In the genomic region with DNA sequence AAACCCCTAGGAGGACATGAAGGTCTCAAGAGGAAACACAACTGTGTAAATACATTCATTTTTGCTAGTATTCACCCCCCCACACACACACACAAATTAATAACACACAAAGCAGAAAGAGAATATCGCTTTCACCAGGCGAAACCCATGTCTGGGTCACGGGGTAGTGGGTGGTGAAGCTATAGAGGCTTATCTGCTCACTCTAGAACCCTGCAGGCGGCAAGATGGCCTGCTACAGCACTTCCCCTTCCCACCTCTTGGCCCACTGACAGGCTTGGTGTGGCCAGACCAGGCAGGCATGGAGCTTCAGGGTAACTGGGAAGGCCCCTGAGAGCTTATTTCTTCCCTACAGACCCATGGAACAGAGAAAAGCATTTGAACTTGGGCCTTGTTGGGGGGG, we compare ENCODE assay signal across 25 mouse cellular contexts.
DNase-seq lines count a peak whose midpoint lies in the region; ATAC-seq lines count a peak whose summit lies in the region.
"Had no signal": no experiment of that assay in that cellular context is flagged by ENCODE, and none has a peak within 500 bp of the region (broad histone marks: within the 10 kb centered on the region; RNA-seq: fewer than 3 reads in every experiment).

No protein-coding gene starts in this region.

- no peak overlapping the region for H3K4me2 ChIP-seq in liver, embryonic 11.5 days
- no peak overlapping the region for H3K4me2 ChIP-seq in neural tube, embryonic 14.5 days (ENCODE audit: low read depth, low read length)
- H3K4me2 ChIP-seq: embryonic facial prominence, embryonic 12.5 days; embryonic facial prominence, embryonic 15.5 days; heart, embryonic 13.5 days; hindbrain, embryonic 12.5 days; hindbrain, embryonic 15.5 days had no signal

- 47% methylated on average over 4 of the region's 4 CpGs for WGBS in liver, embryonic 11.5 days
- 85% methylated on average over 4 of the region's 4 CpGs for WGBS in neural tube, embryonic 14.5 days

- peaks cover 3% of the 10 kb centered on the region; the same call in 1 of the 2 replicates for H3K27me3 ChIP-seq in liver, embryonic 11.5 days (replicated peaks; ENCODE audit: control insufficient read depth, insufficient read depth, low read length)
- H3K27me3 ChIP-seq in neural tube, embryonic 14.5 days (ENCODE audit: control insufficient read depth, insufficient read depth, low read length): no peaks in the 10 kb centered on the region
- H3K27me3 ChIP-seq: embryonic facial prominence, embryonic 12.5 days; embryonic facial prominence, embryonic 15.5 days; hindbrain, embryonic 12.5 days; hindbrain, embryonic 15.5 days had no signal

- no peak overlapping the region for H3K4me3 ChIP-seq in liver, embryonic 11.5 days (ENCODE audit: low read depth, low read length)
- H3K4me3 ChIP-seq in neural tube, embryonic 14.5 days (ENCODE audit: low read depth, low read length): no peak overlapping the region
- H3K4me3 ChIP-seq: embryonic facial prominence, embryonic 12.5 days; embryonic facial prominence, embryonic 15.5 days; gastrocnemius, adult 2 months; heart, embryonic 13.5 days; hindbrain, embryonic 12.5 days; hindbrain, embryonic 15.5 days had no signal

- no peak overlapping the region for H3K9ac ChIP-seq in liver, embryonic 11.5 days (ENCODE audit: low read depth, low read length)
- no peak overlapping the region for H3K9ac ChIP-seq in neural tube, embryonic 14.5 days (replicated peaks; ENCODE audit: low read depth, low read length)
- H3K9ac ChIP-seq: embryonic facial prominence, embryonic 12.5 days; embryonic facial prominence, embryonic 15.5 days; forebrain, postnatal 0 days; heart, embryonic 13.5 days; hindbrain, embryonic 12.5 days; hindbrain, embryonic 15.5 days had no signal

- DNase-seq in liver, embryonic 11.5 days (ENCODE audit: low spot score): no peak
- no peak for DNase-seq in liver
- DNase-seq in neural tube, embryonic 10.5 days (ENCODE audit: extremely low spot score, low spot score): no peak
- no peak for DNase-seq in right cerebral cortex, postnatal 14 days
- DNase-seq: B cell, adult 2 months; cerebellum, adult 11-12 months; cerebellum, adult 8-10 months; cerebellum, postnatal 10 days; cerebellum, postnatal 36 days; forebrain, postnatal 0 days; gastrocnemius, adult 2 months; gastrocnemius, postnatal 14 days; heart, adult 18-20 months; heart, postnatal 14 days; heart, postnatal 4 days had no signal

- no peaks in the 10 kb centered on the region for H3K36me3 ChIP-seq in liver, embryonic 11.5 days (ENCODE audit: control insufficient read depth, insufficient read depth, low read length)
- no peaks in the 10 kb centered on the region for H3K36me3 ChIP-seq in neural tube, embryonic 14.5 days (ENCODE audit: control insufficient read depth, insufficient read depth, low read length)
- H3K36me3 ChIP-seq: embryonic facial prominence, embryonic 12.5 days; embryonic facial prominence, embryonic 15.5 days; heart, embryonic 13.5 days; hindbrain, embryonic 12.5 days; hindbrain, embryonic 15.5 days had no signal

- H3K9me3 ChIP-seq in liver, embryonic 11.5 days (ENCODE audit: control insufficient read depth, low read length): no peaks in the 10 kb centered on the region
- no peaks in the 10 kb centered on the region for H3K9me3 ChIP-seq in neural tube, embryonic 14.5 days (ENCODE audit: control insufficient read depth, low read length)
- H3K9me3 ChIP-seq: embryonic facial prominence, embryonic 12.5 days; embryonic facial prominence, embryonic 15.5 days; heart, embryonic 13.5 days; hindbrain, embryonic 12.5 days; hindbrain, embryonic 15.5 days had no signal

- no peak overlapping the region for H3K27ac ChIP-seq in liver, embryonic 11.5 days (ENCODE audit: low read depth, low read length)
- H3K27ac ChIP-seq in neural tube, embryonic 14.5 days (ENCODE audit: low read depth, low read length): 0 out of 2 replicates have a peak overlapping the region, but pooled peaks have one; percentile 5
- H3K27ac ChIP-seq: embryonic facial prominence, embryonic 12.5 days; embryonic facial prominence, embryonic 15.5 days; gastrocnemius, adult 2 months; heart, embryonic 13.5 days; hindbrain, embryonic 12.5 days; hindbrain, embryonic 15.5 days had no signal

- peak; percentile 51; the same call in 1 of the 2 replicates for ATAC-seq in liver, embryonic 11.5 days (replicated peaks; ENCODE audit: low FRiP score)
- ATAC-seq in neural tube, embryonic 14.5 days (ENCODE audit: low read depth): no peak
- peak; percentile 74 for ATAC-seq in common myeloid progenitor, adult 5-6 weeks (replicated peaks; ENCODE audit: low read depth, poor library complexity, severe bottlenecking)
- peak; percentile 62 for ATAC-seq in megakaryocyte-erythroid progenitor cell, adult 5-6 weeks (replicated peaks; ENCODE audit: low FRiP score, low TSS enrichment, poor library complexity, severe bottlenecking)
- no peak for ATAC-seq in activated CD4-positive, CD25-positive, alpha-beta regulatory T cell, adult 4 months
- ATAC-seq: forebrain, embryonic 14.5 days; forebrain, postnatal 0 days had no signal

- peaks cover 21% of the 10 kb centered on the region for H3K4me1 ChIP-seq in liver, embryonic 11.5 days (replicated peaks; ENCODE audit: control insufficient read depth, insufficient read depth, low read length)
- 0 out of 2 replicates have a peak, but pooled peaks cover 2% of the 10 kb centered on the region for H3K4me1 ChIP-seq in neural tube, embryonic 14.5 days (ENCODE audit: control insufficient read depth, insufficient read depth, low read length)
- H3K4me1 ChIP-seq: hindbrain, embryonic 15.5 days had no signal

Comparison
In these comparisons a context has a peak if more than half of its experiments do, and no peak if none do; other contexts are left out.
1. ATAC-seq: peak in liver, embryonic 11.5 days (single experiment), common myeloid progenitor, adult 5-6 weeks (single experiment) and megakaryocyte-erythroid progenitor cell, adult 5-6 weeks (single experiment); none in neural tube, embryonic 14.5 days (single experiment) and activated CD4-positive, CD25-positive, alpha-beta regulatory T cell, adult 4 months (single experiment).